Mouse (Mus musculus) left cerebral cortex, postnatal 4 days (tissue): ENCODE measurements around the gene Fam102a. TPM values are rescaled to one million over a fixed set of nuclear protein-coding genes. Genes with fewer than 3 reads are reported as not detected.
"Not testable (repeated sequence)": the region's sequence is repeated elsewhere in the genome, so short reads cannot be mapped to it uniquely, and the experiment has no call there.

Experiments
- DNase-seq: peaks from one replicate; pipeline ENCODE4 v3.0.0-alpha.2; 2022
- intact Hi-C: fragments of 180-260 bp; cut with DNase I; formaldehyde crosslinking; loops from one replicate; pipeline ENCODE4 v1.15.1; 2025
- total RNA-seq, 2 experiments: library from RNA; stranded (reverse); gene quantifications; 2 replicates each; pipeline ENCODE4 v1.2.3; 2021

The Fam102a gene
- 10 to 100 TPM; 18.8 to 20.1 TPM for total RNA-seq

DNA sequence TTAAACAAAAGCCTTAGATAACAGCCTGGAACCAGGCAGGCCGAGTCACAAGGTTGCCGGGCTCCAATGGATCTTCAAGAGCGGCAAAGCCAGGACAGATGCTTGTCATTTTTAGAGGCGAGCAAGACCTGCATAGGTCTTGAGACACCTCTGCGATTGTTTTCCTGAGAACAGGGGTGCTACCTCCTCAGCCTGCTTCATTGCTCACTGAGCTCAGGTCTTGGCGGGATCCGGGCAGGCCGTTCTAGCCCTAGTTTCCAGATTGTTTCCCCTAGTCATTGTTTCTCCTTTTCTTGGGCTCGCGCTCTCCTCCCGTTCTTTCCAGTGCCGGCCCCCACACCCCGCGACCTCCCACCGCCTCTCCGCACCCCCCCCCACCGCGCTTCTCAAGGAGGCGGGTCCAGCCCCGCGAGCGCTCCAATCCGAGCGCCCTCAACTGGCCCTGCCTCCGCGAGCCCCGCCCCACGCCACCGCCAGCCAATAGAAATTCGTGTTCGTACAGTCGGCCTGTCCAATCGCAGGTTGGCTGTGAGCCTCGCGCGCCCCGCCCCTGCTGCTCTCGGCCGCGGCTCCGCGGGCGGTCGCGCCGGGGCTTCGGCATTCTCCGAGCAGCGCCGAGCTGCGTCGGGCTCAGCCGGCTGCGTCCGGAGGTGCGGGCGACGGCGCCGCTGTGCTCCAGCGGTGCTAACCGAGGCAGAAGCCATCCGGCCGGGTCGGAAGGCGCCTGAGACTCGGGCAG is at the start of gene Fam102a:
Gene Fam102a, plus strand, starts transcription at position 600 of the 739 bp plus-strand sequence.
- peak; percentile 100 for DNase-seq
- intact Hi-C loops, result no loop called here

DNA sequence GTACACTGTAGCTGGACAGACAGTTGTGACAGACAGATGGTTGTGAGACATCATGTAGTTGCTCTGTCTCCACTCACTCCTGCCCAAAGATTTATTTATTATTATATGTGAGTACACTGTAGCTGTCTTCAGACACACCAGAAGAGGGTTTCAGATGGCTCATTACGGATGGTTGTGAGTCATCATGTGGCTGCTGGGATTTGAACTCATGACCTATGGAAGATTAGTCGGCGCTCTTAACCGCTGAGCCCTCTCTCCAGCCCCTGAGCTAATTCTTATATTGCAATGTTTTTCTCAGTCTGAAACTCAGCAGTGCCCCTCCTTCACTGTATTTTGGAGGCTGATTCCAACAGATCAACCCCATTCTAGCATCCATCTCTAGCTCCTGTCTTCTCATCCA is 49.4 kb upstream of the Fam102a start:
- intact Hi-C loops, result loop anchor here (2.0 to 5.0 kb wide), 2 partner anchors 82 to 85 kb away; no protein-coding TSS in a partner anchor
- DNase-seq, result no peak

DNA sequence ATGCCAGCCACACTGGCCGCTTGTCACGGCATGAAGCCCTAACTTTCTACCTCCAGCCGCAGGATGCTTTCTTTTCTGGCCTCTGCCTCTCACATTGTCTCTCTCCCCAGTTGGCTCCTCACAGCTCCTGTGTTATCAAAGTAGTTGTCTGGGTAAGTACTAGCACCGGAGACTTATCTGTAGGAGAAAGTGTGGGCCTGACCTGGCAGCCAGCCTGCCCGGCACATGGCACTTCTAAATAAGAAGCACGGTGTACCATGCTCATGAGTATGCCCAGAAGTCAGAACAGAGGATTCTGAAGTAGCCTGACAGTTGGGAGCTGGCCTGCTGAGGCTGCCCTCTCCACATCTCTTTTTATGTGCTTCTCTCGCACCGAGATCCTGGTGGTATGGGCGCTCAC is 49.0 kb upstream of the Fam102a start:
- intact Hi-C loops, result loop anchor here (2.0 to 5.0 kb wide), 2 partner anchors 81 to 85 kb away; no protein-coding TSS in a partner anchor
- DNase-seq, result no peak

DNA sequence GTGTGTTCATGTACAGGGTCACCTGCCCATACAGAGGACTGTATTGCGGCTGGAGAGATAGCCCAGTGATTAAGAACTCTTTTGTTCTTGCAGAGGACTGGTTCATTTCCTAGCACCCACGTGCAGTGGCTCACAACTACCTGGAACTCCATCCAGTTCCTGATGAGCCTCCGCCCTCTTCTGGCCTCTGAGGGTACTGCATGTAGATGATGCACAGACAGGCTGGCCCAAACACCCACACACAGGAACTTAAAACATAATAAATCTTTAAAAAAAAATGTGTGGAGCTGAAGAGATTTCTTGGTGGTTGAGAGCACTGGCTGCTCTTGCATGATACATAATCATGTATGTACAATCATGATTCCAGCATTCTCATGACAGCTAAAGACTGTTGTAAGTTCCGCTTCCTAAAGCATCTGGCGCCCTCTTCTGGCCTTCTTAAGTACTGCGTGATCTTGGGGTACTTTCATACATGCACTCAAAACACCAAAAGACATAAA is 48.0 kb upstream of the Fam102a start:
- intact Hi-C loops, result loop anchor here (2.0 to 5.0 kb wide), 2 partner anchors 80 to 86 kb away; no protein-coding TSS in a partner anchor
- peak; percentile 94 for DNase-seq

DNA sequence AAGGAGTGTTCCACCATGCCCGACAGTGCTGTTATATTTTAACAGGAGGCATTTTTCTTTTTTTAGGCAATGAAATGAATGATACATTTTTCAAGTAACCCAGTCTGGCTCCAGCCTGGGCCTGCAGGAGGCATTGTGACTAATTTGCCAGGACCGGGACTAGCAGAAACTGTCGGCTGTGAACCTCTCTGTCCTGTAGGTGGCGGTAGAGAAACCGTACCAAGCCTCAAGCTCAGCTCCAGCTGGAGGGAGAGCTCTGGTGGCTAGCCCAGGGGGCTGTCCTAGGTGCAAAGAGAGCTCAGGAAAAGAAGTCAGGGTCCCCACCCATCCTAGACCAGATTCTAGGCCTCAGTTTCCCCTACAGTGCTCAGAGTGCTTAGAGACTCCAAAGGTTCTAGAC is 46.5 kb upstream of the Fam102a start:
- DNase-seq, result peak; percentile 80
- intact Hi-C loops, result loop anchor here (5.0 kb wide), 1 partner anchor 79 kb away; no protein-coding TSS in a partner anchor

DNA sequence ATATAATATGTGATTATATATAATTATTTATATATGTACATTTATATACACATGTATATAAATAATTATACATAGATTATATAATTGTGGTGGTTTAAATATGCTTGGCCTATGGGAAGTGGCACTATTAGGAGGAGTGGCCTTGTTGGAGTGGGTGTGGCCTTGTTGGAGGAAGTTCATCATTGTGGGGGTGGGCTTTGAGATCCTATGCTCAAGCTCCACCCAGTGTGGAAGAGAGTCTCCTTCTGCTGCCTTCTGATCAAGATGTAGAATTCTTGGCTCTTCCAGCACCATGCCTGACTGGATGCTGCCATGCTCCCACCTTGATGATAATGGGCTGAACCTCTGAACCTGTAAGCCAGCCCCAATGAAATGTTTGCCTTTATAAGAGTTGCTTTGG is 44.4 kb upstream of the Fam102a start:
- intact Hi-C loops, DNase-seq: not testable (repeated sequence)

DNA sequence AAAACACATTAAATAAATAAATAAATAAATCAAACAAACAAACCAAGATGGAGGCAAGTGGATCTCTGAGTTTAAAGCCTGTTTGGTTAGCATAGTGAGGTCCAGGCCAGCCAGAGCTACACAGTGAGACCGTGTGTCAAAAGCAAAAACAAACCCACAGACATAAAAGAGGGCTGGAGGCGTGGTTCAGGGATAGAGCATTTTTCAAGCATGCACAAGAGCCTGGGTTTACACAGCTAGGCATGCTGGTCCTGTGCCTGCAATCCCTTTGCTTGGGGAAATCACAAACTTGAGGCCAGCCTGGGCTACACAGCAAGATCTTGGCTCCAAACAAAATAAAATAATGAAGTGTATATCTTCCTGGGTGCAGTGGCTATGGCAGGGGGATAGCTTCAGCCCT is 42.5 kb upstream of the Fam102a start:
- no peak for DNase-seq
- intact Hi-C loops, result no loop called here

DNA sequence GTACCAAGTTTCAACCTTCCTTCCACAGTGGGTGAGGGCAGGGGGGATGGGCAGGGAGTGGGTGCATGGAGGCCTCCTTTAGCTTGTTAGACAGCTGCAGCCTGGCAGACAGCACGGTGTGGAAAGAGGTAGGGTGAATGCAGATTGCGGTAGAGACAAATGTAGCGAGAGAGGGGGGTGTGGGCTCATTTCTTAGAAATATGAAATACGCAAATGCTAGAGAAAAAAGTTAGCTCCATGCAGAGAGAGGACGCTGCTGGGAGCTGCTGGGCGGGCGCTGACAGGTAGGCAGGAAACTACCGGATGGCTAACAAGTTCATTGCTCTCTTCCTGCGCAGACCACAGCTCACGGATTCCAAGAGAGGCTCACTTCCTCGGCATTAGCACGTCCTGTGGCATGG is 41.8 kb upstream of the Fam102a start:
- DNase-seq, result no peak
- intact Hi-C loops, result no loop called here

DNA sequence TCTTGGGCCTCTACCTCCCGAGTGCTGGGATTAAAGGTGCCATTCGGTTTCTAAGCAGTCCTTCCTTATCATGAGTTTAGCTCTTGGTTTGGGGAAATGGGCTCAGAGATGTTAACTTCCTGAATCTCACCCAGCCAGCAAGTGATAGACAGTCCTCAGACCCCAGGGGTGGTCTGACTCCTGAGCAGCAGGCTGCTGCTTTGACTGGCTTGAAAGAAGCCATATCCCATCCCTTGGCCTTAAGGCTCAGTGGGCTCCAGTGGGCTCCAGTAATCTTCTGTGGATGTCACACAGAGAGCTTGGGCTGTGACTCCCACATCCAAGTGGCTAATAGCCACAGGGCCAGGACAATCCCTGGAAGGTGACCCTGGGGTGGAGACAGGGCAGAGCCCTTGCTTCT is 40.6 kb upstream of the Fam102a start:
- no peak for DNase-seq
- intact Hi-C loops, result no loop called here

DNA sequence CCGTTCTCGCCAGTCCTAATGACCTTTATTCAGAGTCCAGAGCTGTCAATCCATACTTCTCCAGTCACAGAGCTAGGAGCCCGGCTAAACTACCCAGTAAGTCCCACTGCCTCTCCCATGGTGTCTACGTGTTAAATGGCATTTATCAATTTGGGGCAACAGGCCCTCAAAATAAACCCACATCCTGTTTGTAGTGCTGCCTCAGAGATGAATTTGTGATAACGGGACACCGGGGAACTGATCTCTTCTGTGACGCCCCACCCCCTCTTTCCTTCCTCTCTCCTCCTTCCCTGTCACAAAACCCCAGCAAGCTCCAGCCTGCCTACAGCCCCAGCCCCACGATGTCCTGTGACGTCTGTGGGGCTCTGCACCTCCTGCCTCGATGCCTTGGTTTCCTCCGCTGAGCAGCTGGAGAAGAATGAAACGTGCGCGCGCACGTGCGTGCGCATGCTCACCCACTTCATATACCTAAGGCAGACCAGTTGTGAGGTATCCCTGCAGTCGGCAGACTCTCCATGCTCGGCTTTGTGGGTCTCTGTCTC is 39.9 kb upstream of the Fam102a start:
- intact Hi-C loops, result no loop called here
- no peak for DNase-seq

DNA sequence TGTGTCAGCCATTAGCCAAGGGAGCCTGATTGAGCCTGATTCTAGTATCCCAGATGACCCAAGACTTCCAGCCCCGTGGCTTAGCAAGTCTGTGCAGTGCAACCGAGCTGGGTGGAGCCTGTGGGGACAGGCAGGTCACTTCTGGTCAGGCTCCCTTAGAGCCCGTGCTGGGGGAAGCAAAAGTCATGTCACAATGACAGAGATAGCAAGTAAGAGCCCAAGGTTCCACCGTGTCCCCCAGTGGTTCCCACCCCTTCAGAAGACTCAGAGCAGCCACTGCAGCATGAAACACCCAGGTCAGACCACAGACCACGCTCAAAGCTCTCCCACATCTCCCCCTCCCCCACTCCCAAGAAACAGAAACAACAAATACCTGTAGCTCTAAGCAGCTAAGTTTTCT is 38.9 kb upstream of the Fam102a start:
- intact Hi-C loops, result no loop called here
- no peak for DNase-seq

DNA sequence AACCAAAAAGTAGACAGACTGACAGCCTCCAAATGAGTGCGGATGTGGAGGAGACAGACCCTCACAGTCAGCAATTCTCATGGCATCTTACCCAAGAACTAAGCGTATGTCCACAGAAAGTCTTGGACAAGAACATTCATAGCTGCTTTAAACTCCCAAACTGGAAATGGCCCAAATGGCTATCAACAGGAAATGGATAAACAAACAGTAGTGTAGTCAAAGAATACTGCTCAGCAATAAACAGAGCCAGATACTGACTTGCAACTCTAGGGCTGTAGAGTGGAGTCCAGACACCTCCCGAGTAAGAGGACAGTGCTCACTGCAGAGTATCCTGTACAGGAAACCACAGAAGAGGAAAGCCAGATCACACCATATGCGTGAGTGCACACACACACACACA is 35.8 kb upstream of the Fam102a start:
- DNase-seq, result no peak
- intact Hi-C loops, result no loop called here

DNA sequence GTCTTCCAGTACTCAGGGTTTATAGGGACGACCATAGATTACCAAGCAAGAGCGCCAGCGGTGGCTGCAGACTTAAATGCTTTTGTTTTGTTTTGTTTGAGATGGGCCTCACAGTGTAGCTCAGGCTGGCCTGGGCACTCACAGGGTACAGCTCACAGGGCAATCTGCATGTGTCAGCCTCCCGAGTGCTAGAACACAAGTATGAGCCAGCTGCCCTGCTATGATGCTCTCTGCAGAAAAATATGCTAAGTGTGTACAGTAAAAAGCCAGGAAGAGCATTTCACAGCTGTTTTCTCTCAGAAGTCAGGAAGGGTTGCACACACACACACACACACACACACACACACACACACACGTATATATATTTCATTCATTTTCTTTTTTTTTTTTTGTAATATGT is 34.7 kb upstream of the Fam102a start:
- DNase-seq, result no peak
- intact Hi-C loops, result no loop called here

DNA sequence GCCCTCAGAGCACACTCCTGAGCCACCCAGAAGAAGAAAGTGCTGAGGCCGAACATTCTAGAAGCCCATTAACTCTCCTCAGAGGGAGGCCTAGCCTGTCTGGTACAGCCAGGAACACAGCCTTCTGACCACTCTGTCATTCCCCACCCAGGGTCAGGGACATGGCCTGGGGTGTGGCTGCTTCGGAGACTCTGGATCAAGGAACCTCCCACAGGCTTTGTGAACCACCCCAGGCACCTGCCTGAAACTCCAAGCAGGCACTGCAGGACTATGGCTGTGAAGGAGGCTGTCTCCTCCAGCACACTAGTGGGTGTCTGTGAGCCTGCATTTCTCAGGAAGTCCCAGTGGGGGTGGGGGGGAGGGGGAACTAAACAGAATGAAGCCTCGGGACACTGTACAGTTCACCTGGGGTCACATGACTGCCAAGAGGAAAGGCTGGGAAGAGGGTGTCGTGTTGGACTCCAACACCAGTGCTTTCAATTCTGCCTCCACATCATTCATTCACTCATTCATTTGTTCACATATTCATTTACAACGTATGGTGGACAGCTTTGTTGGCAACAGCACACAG is 33.3 kb upstream of the Fam102a start:
- intact Hi-C loops, result no loop called here

DNA sequence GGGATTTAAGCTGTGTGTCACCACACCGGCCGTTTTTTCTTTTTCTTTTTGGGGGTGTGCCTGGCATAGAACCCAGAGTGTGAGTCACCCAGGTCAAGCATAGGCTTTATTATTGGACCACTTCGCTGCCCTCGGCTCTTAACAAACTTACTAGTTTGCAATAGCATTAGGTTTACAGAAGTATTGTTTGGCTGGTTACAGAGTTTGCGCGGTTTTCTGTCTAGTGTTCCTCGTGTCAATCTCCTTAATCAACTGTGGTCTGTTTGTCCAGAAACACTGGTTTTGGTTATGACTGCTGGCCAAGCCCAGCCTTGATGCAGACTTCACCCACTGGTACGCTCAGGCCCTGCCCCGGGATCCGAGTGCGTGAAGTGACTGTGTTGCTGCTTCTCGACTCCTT is 32.3 kb upstream of the Fam102a start:
- intact Hi-C loops, result no loop called here
- no peak for DNase-seq

More for the DNA sequence above, 33.3 kb upstream of the Fam102a start:
- no peak for DNase-seq

DNA sequence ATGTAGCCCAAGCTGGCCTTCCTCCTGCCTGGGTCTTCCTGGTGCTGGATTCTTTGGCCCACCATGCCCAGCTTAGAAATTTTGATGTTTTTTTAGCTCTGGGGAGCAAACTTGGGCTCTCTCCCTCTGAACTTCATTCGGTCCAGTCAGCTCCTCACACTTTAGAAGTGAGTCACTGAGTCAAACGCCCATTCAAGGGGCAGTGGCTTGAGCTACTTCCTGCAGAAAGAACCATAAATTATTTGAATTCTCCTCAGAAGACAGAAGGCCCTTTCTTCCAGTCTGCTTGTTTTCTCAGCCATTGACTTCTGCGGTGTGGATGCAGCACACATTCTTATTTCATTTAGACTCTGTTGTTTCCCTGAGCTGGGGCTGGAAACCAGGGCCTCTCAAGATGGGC is 31.5 kb upstream of the Fam102a start:
- intact Hi-C loops, result no loop called here
- DNase-seq, result no peak

DNA sequence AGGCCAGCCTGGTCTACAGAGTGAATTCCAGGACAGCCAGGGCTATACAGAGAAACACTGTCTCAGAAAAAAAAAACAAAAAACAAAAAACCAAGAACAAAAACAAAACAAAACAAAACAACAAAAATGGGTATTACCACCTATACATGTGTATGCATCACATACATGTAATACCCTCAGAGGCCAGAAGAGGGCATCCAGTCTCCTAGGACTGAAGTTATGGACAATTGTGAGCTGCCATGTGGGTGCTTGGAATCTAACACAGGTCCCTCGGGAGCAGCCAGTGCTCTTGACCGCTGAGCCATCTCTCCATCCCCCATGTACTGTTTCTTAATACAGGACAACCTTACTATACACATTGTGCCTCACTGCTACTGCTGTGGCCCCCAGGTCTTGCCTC is 29.6 kb upstream of the Fam102a start:
- DNase-seq, result no peak
- intact Hi-C loops, result no loop called here

DNA sequence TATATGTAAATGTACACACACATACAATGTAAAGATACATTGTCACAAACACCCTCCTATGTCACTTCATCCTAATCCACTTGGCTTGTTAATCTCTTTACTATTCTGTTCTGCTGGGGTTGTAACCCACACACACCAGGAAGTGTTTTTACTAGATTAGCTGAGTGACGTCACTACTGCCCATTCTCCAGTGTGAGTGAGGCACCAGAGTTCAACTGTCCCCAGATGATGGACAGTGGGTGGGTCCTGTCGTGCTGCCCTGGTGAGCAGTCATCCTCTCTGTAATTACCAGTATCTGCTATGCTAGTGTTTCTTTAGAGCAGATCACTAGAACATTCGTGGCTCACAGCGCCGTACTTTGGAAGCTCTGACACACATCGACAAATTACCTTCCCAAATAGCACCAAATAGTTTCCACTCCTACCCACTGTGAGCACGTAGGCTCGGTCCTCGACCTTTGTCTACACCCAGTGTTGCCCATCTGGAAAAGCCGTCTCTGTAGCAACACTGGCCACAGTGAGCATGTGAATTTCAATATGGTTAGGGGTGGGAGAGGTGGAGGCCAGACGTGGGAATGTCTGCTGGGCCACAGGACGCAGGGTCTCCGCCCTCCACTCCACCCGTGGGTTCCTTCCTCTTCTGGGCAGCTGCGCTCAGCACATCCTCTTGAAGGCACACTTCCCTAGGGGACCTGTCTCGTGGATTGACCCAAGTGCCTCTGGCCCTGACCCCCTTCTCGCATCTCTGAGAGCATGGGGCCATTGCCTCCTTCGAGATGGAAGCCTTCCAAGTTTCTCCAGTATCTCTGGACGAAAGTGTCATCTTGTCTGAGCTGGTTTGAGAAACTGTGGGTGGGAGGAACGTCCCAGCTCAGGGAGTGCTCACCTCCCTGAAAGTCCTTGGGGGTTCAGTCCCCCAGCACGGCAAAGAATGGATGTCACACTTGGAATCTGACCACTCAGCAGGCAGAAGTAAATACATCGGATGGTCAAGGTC is 28.2 kb upstream of the Fam102a start:
- no peak for DNase-seq
- intact Hi-C loops, result no loop called here

DNA sequence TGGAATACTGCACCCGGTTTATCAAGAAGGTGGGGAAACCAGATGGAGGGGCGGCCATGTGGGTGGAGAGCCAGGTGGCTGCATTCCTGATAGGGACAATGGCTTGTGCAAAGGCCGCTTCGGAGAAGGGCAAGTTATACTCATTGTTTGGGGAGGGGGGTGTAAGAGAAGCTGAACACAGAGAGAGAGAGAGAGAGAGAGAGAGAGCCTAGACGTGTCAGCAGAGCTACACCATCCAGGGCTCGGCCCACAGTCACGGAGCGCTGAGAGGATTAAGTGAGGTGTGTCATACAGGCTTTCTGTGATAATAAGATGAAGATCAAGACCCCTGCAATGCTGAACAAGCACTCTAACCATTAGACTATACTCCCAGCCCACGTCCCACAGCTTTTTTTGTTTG is 27.2 kb upstream of the Fam102a start:
- DNase-seq, result no peak
- intact Hi-C loops, result no loop called here

DNA sequence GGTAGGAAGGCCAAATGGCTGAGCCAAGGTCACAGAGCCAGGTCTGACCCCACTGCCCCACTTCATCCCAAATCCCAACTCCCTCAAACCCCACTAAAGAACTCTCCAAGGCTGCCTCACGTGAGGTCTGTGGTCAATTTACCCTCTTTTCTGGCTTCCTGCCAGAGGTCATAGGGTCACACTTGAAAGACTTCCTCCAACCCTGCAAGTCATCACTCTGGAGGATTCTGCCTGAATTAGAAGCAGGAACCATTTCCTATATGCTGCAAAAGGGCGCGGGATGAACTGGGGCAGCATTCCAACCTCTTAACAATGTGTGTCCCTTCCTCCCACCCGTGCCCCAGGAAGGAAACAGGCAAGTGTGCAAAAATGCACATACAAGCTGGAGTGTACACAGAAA is 25.8 kb upstream of the Fam102a start:
- intact Hi-C loops, result no loop called here
- DNase-seq, result no peak

DNA sequence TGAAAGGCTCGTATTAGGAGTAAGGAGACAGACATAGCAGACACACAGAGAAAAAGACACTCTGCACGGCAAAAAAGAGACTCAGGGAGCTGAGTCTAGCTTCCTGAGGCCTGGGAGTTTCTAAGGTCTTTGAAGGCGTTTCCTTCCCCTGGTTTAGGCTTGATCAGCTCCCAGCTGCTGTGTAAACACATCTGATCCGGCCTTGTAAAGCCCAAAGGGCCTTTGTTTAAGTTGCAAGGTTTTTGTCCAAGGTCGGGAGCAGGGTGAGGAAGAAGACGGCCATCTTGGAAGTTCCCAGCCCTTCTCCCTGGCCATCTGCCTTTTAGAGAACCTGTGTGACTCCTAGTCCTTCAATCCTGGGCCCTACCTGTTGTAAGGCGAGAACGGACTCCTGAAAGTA is 25.2 kb upstream of the Fam102a start:
- intact Hi-C loops, result no loop called here
- no peak for DNase-seq
